Mouse (Mus musculus) kidney, adult 2 months (tissue): ENCODE data around the gene Dnajc8. TPM values are rescaled to one million over a fixed set of nuclear protein-coding genes. Genes with fewer than 3 reads are reported as not detected.
A peak's percentile ranks its signal among the peaks of the same experiment; 100 is the strongest.

ENCODE experiments used
- DNase-seq: peaks from one replicate; pipeline ENCODE4 v3.0.0; 2021
- H3K27ac ChIP-seq: fragments of 200-500 bp; 2 replicates; pipeline ENCODE4 v1.5.1; 2012; ENCODE audit warnings: low read depth, low read length, control low read depth, inconsistent platforms; ENCODE audit not compliant: insufficient read depth
- H3K27me3 ChIP-seq: fragments of 200-500 bp; replicated peaks from 2 replicates; pipeline ENCODE4 v1.6.1; 2012; ENCODE audit warnings: mild to moderate bottlenecking, moderate library complexity, low read length, inconsistent platforms; ENCODE audit not compliant: control insufficient read depth, insufficient read depth
- H3K36me3 ChIP-seq: fragments of 200-500 bp; 2 replicates; pipeline ENCODE4 v1.6.1; 2012; ENCODE audit warnings: mild to moderate bottlenecking, moderate library complexity, low read length, inconsistent platforms; ENCODE audit not compliant: control insufficient read depth, insufficient read depth
- H3K4me1 ChIP-seq: fragments of 200-500 bp; 2 replicates; pipeline ENCODE4 v1.6.1; 2011; ENCODE audit warnings: low read length; ENCODE audit not compliant: control insufficient read depth, insufficient read depth
- H3K4me3 ChIP-seq: fragments of 200-500 bp; 2 replicates; pipeline ENCODE4 v1.5.1; 2011; ENCODE audit warnings: mild to moderate bottlenecking, low read depth, low read length, control low read depth; ENCODE audit not compliant: insufficient read depth
- CTCF ChIP-seq: fragments of 200-500 bp; conservative IDR thresholded peaks from 2 replicates; pipeline ENCODE4 v1.5.1; 2011; ENCODE audit warnings: low read depth, mild to moderate bottlenecking, control low read depth, low read length, moderate library complexity, mixed read lengths; ENCODE audit not compliant: insufficient read depth, insufficient read length
- POLR2A ChIP-seq: fragments of 200-500 bp; IDR thresholded peaks from one replicate; pipeline ENCODE4 v1.6.1; 2011; ENCODE audit warnings: low read depth, low read length, control low read depth
- WGBS: fragments of 180-500 bp; shearing (Covaris S2); methylation state at CpG from one replicate; pipeline ENCODE4 v1.1.7; 2018; 5-methylcytosine and 5-hydroxymethylcytosine counted together
- polyA plus RNA-seq: library from polyadenylated mRNA; depleted of rRNA; stranded (reverse); fragments of >200 nt; gene quantifications from 2 replicates; pipeline ENCODE4 v1.2.3, GENCODE M21; 2012

Dnajc8 gene
- polyA plus RNA-seq, 1 experiment = 32.2 TPM

DNA sequence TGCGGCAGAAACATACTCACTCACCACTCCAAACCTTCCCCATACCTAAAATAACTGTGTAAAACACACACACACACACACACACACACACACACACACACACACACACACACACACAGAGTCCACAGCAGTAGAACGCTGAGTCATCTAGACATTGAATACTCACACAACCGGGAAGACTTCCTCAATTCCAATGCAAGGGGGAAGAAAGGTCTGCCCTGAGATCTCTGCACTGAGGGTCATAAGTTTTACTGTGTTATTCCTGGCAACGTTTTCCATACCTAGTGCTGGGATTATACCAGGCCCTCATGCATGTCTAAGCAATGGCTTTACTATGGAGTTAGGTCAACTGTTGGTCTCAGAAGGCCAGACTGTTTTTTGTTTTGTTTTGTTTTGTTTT, 6.0 kb upstream of the Dnajc8 start:
- TF ChIP-seq POLR2A = no peak
- no peak for TF ChIP-seq CTCF
- Histone ChIP-seq H3K4me1 (peaks cover 7% of the 10 kb centered on the region; the same call in 1 of the 2 replicates), H3K27ac (no peak overlapping the region), H3K4me3 (no peak overlapping the region), H3K27me3 (no peaks in the 10 kb centered on the region), H3K36me3 (no peaks in the 10 kb centered on the region; the same call in 1 of the 2 replicates)
- peak; percentile 49 for DNase-seq
- 33% methylated on average over 4 of the region's 4 CpGs for WGBS

DNA sequence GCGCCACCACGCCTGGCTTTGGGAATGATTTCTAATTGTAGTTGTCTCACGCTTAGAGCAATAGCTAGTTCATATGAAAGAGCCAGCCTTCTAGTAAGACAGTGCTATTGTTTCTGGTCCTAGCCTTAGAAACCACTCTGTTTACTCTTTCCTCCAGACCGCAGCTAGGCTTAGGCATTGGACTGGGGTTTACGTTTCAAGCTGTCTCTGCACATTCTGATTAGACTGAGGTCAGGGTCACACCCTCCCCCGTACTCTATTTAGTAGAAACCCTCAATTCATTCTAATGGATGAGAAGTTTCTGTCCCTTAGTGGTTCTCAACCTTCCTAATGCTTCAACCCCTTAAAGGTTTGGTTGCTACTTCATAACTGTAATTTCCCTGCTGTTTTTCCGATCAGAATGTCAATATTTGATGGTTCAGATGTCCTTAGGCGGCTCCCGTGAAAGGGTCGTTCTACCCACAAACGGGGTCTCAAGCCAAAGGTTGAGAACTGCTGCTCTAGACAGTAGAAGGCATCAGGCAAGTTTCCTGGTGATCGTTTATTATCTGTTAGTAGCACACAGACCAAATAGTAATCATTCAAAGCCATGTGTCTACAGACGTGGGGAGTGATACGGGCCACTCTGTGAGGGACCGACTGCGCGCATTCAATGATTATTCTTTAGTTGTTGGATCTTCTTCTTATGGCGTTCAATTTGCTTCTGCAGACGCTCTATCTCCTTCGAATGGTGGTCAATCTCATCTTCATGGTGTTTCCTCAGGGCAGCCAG, 5.1 kb upstream of the Dnajc8 start:
- Histone ChIP-seq H3K4me1 (peaks cover 7% of the 10 kb centered on the region; the same call in 1 of the 2 replicates), H3K36me3 (no peaks in the 10 kb centered on the region; the same call in 1 of the 2 replicates), H3K27ac (no peak overlapping the region), H3K4me3 (no peak overlapping the region), H3K27me3 (no peaks in the 10 kb centered on the region)
- TF ChIP-seq POLR2A (no peak), CTCF (no peak)
- WGBS = 93% methylated on average over 20 of the region's 20 CpGs
- no peak for DNase-seq

GRCm38 (mm10) chr4:132532496-132532895, 2.9 kb upstream of the Dnajc8 start:
- peak; percentile 74 for DNase-seq
- Histone ChIP-seq H3K4me1 (peaks cover 13% of the 10 kb centered on the region; the same call in 1 of the 2 replicates), H3K36me3 (no peaks in the 10 kb centered on the region; the same call in 1 of the 2 replicates), H3K27me3 (no peaks in the 10 kb centered on the region), H3K4me3 (peak overlapping the region; percentile 85), H3K27ac (peak overlapping the region; percentile 88)
- WGBS = 2% methylated on average over 5 of the region's 5 CpGs
- TF ChIP-seq CTCF (no peak), POLR2A (no peak)

- TF ChIP-seq CTCF (no peak), POLR2A (peak; percentile 74)
- peak; percentile 95 for DNase-seq
- Histone ChIP-seq H3K4me1 (peaks cover 13% of the 10 kb centered on the region; the same call in 1 of the 2 replicates), H3K27me3 (no peaks in the 10 kb centered on the region), H3K4me3 (peak within 1 kb of the TSS; percentile 85), H3K36me3 (no peaks in the 10 kb centered on the region; the same call in none of the 2 replicates), H3K27ac (peak within 1 kb of the TSS; percentile 88)
- WGBS = under 1% methylated on average over 63 of the region's 63 CpGs
Measured at GRCm38 (mm10) chr4:132532981-132533916, 2.1 kb upstream of the Dnajc8 start, which contains the start of gene Atpif1. Atpif1 (minus strand) TSS chr4:132533659.

GRCm38 (mm10) chr4:132539481-132539880, 4.1 kb downstream of the Dnajc8 start:
- WGBS = 84% methylated on average over 5 of the region's 5 CpGs
- H3K4me3 ChIP-seq = no peak overlapping the region
- H3K27ac ChIP-seq = no peak overlapping the region
- H3K4me1 ChIP-seq = peaks cover 6% of the 10 kb centered on the region; the same call in 1 of the 2 replicates
- no peaks in the 10 kb centered on the region for H3K27me3 ChIP-seq
- no peak for TF ChIP-seq CTCF
- no peak for TF ChIP-seq POLR2A
- DNase-seq = no peak
- peaks cover 6% of the 10 kb centered on the region for H3K36me3 ChIP-seq

DNA sequence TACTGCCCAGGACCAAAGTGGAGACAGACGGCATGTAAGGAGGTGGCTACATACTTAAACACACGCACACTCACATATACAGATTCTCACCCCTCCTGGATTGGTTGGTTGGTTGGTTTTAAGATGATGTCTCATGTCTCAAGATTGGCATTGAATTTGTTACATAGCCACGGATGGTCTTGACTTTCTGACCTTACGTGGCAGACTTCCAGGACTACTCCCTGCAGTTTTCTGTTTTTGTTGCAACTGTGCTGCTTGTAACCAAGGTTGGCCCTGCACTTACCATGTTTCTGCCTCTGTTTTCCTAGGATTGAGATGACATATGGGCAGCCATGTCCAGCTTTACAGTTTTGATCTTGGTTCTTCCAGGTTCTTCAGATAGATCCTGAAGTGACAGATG, 6.1 kb downstream of the Dnajc8 start:
- H3K27me3 ChIP-seq = no peaks in the 10 kb centered on the region
- peaks cover 6% of the 10 kb centered on the region; the same call in 1 of the 2 replicates for H3K4me1 ChIP-seq
- 75% methylated on average over 4 of the region's 4 CpGs for WGBS
- DNase-seq = no peak
- no peak overlapping the region for H3K27ac ChIP-seq
- H3K4me3 ChIP-seq = no peak overlapping the region
- peaks cover 7% of the 10 kb centered on the region for H3K36me3 ChIP-seq
- TF ChIP-seq POLR2A (no peak), CTCF (no peak)

GRCm38 (mm10) chr4:132542724-132543123, 7.4 kb downstream of the Dnajc8 start:
- TF ChIP-seq CTCF = no peak
- TF ChIP-seq POLR2A = no peak
- no peak overlapping the region for H3K27ac ChIP-seq
- no peaks in the 10 kb centered on the region for H3K4me1 ChIP-seq
- no peak for DNase-seq
- H3K4me3 ChIP-seq = no peak overlapping the region
- H3K27me3 ChIP-seq = no peaks in the 10 kb centered on the region
- H3K36me3 ChIP-seq = peaks cover 7% of the 10 kb centered on the region
- WGBS = 24% methylated on average over 1 of the region's 1 CpGs
